Mouse (Mus musculus): ENCODE measurements around the gene Krba1. TPM values are rescaled to one million over a fixed set of nuclear protein-coding genes. Genes with fewer than 3 reads are reported as not detected.

The Krba1 gene
- polyA plus RNA-seq, 1 experiment from 2014 or later = 23.6 TPM

DNA sequence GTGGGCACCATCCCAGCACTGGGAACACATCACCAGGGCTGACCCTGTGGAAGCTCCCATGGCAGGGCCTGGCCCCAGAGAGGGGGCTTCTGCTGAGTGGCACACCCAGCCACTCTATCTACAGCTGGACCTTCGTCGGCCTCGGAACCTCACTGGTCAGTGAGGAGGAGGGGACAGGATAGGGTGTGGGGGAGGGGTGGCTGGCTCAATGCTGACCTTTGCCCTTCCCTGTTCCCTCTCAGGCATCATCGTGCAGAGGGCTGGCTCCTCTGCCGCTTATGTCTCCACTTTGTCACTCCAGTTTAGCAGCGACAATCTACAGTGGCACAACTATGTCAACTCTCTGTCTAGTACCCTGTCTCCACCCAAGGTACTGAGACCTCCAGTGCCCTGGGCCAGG lies 71.3 kb downstream of the Krba1 start:
- no peak overlapping the region for H3K4me3 ChIP-seq (replicated peaks)
- H3K9me3 ChIP-seq (replicated peaks) = no peaks in the 10 kb centered on the region
- no peak overlapping the region for H3K4me2 ChIP-seq
- no peaks in the 10 kb centered on the region for H3K36me3 ChIP-seq
- H3K4me1 ChIP-seq = peaks cover 5% of the 10 kb centered on the region
- no peak overlapping the region for H3K9ac ChIP-seq
- no peaks in the 10 kb centered on the region for H3K27me3 ChIP-seq
- H3K27ac ChIP-seq = no peak overlapping the region
- ATAC-seq (replicated peaks; ENCODE audit: low FRiP score) = no peak; the same call in 1 of the 2 replicates
- WGBS = 20% methylated on average over 6 of the region's 6 CpGs

DNA sequence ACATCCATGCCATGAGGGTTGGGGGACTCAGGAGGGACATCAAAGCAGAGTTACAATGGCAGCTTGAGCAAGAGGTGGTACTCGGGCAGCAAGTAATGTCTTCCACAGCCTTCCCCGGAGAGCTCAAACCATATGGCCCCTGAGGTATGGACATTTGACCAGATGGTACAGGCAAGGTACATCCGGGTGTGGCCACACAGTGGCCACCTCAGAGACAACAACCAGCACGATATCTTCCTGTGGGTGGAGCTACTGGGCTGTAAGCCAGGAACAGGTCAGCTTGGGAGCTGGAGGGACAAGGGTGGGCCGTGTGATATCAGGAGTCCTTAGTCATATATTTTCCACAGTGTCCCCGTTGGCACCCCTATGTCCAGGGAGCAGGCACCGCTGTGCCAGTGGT lies 72.1 kb downstream of the Krba1 start:
- Histone ChIP-seq H3K36me3 (no peaks in the 10 kb centered on the region), H3K27ac (no peak overlapping the region), H3K9me3 (replicated peaks) (no peaks in the 10 kb centered on the region), H3K9ac (no peak overlapping the region), H3K27me3 (no peaks in the 10 kb centered on the region), H3K4me1 (peaks cover 5% of the 10 kb centered on the region), H3K4me3 (replicated peaks) (no peak overlapping the region), H3K4me2 (no peak overlapping the region)
- ATAC-seq (replicated peaks; ENCODE audit: low FRiP score) = no peak
- 64% methylated on average over 7 of the region's 7 CpGs for WGBS

Small RNA genes lying within 50 kb of the gene (microRNA-seq; reads per million reads assigned to microRNA genes)
- not detected for gene Gm24325

Other genes with a start within 250 kb of the Krba1 start
- gene Zfp467, start 50.2 kb downstream of the Krba1 start, polyA plus RNA-seq (2015; fragmentation: Nextera tagmentation; extraction: Ambion mirVana) = 27.2 and 29.6 TPM in 2 replicates
- gene Sspo, start 52.6 kb downstream of the Krba1 start, polyA plus RNA-seq (2015; fragmentation: Nextera tagmentation; extraction: Ambion mirVana) = 0.22 and 0.86 TPM in 2 replicates
- gene Atp6v0e2, start 142.0 kb downstream of the Krba1 start, polyA plus RNA-seq (2015; fragmentation: Nextera tagmentation; extraction: Ambion mirVana) = 28.0 and 29.6 TPM in 2 replicates
- 12.8 and 16.4 TPM in 2 replicates for gene Lrrc61, start 159.2 kb downstream of the Krba1 start, polyA plus RNA-seq (2015; fragmentation: Nextera tagmentation; extraction: Ambion mirVana)
- gene Rarres2, start 177.2 kb downstream of the Krba1 start, polyA plus RNA-seq (2015; fragmentation: Nextera tagmentation; extraction: Ambion mirVana) = 55.4 and 68.7 TPM in 2 replicates
- gene Gm45021, start 194.0 kb downstream of the Krba1 start, polyA plus RNA-seq (2015; fragmentation: Nextera tagmentation; extraction: Ambion mirVana) = not detected in 2 replicates
- 43.8 and 47.3 TPM in 2 replicates for gene Repin1, start 198.3 kb downstream of the Krba1 start, polyA plus RNA-seq (2015; fragmentation: Nextera tagmentation; extraction: Ambion mirVana)
- gene Gm44965, start 198.4 kb downstream of the Krba1 start, polyA plus RNA-seq (2015; fragmentation: Nextera tagmentation; extraction: Ambion mirVana) = not detected in 2 replicates
- gene Zfp775, start 206.5 kb downstream of the Krba1 start, polyA plus RNA-seq (2015; fragmentation: Nextera tagmentation; extraction: Ambion mirVana) = 7.0 and 7.9 TPM in 2 replicates
- gene AI854703, start 231.2 kb downstream of the Krba1 start, polyA plus RNA-seq (2015; fragmentation: Nextera tagmentation; extraction: Ambion mirVana) = 3.0 and 3.1 TPM in 2 replicates

Data from kidney, embryonic 15.5 days (tissue).